Mouse (Mus musculus): ENCODE measurements around the gene Tulp3. TPM values are rescaled to one million over a fixed set of nuclear protein-coding genes. Genes with fewer than 3 reads are reported as not detected.

The Tulp3 gene
- total RNA-seq, 2 experiments from 2014 or later, result 10.9 to 11.4 TPM

DNA sequence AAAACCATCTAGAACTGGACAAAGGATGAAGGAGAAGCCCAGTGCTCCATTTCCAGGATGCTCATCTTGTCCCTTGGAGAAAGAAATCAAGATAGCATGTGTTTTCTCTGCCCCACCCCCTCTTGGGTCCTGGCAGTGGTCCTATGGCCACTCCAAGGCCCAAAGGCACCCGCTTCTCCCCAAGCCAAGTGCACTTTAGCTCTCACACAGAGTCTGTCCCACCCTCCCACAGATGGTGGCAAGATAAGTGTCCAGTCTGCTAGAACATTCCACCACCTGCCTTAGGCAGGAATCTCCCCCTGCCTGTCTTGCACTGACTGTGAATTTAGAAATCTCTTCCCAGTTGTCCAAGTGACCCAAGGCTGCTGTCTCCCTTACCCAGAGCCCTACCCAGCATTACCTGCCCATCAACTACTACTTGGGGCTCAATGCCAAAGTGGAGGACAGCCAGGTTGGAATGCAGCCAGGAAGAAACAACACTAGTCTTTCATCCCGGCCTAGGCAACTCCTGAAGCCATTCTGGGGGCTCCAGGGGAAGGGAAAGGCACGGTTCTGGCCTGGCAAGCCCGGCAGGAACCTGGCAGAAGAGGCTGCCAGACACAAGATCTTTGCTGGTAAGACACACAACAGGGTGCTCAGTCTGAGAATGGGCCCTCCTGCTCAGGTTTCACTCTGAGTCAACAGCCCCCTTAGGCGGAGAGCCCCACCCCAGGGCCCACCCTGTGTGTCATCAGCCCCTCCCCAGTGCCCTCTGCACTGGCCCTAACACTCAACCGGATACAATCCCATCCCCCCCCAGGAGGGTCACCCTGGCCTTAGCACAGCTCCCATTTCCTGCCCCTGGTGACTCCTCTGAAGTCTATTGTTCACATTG is 59.5 kb downstream of the Tulp3 start:
- DNase-seq, result peak; percentile 57

DNA sequence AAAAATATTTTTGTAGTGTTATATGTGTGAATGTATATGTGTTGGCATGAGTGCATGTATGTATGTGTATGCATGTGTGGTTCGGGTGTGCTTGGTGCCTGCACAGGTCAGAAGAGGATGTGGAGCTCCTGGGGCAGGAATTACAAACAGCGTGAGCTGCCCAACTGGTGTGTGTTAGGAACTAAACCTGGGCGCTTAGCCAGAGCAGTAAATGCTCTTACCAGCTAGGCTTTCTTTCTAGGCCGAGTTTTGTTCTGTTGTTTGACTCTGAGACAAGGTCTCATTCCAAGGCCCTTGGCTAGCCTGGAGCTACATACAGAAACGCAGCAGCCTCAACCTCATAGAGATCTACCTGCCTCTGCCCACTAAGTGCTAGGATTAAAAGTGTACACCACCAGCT is 64.4 kb downstream of the Tulp3 start:
- DNase-seq, result no peak

DNA sequence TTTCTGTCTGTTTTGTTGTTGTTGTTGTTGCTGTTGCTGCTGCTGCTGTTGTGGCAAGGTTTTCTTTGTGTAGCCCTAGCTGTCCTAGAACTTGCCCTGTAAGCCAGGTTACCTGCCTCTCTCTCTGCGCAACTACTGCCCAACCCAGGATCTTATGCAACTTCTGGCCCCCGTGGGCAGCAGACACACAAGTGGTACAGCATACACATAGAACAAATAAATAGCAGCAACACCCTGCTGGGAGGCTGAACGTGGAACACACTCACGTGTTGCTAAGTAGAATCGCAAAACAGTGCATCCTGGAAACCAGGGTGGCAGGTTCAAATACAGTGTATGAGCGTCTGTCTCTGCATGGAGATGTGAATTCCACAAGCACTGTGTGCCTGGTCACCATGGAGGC is 67.0 kb downstream of the Tulp3 start:
- no peak for DNase-seq

DNA sequence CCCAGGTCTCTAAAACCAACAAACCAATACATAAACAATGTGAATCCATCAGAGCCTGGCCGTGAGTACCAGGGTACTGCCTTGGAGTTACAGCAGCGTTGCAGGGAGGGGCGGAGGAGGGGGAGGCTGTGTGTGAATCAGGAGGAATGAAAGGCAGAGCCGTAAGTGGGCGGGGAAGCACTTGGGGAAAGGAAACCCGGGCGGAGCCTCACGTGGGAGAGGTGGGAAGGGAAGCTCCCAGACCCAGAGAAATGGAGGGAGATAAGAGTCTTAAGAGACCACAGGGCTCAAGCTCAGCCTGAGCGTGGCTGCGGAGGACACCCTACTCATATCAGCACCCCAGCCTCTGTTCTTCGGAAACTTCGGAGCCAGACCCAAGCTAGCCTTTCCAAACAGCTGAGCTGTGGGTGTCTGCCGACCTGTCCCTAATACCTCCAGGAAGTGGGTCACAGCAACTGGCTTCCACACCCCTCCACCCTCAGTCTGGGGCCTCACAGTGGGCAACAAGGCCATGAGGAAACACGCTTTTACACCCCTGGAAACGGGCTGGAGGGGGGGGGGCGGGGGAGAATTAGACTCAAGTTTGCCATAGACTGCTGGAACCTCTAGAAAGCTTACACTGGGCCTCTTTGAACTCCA is 69.7 kb downstream of the Tulp3 start:
- DNase-seq, result peak; percentile 70

DNA sequence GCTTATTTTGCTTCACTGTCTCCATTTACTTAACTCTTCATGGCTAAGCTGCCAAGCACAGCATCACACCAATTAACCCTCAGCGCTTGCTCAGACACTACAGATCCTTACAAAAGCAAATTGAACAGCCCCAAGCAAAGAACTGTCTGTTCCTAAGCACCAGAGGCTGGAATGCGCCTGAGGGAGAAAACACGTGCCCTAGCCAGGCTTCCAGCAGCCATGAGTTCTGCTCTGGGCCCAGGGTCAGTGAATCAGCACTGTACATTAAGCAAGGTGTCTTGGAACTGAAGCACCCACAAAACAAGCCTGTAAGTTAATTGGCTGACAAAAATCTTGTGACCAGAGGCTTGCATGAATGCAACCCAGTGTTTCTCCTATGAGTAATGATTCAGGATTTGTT is 73.5 kb downstream of the Tulp3 start:
- DNase-seq, result no peak

DNA sequence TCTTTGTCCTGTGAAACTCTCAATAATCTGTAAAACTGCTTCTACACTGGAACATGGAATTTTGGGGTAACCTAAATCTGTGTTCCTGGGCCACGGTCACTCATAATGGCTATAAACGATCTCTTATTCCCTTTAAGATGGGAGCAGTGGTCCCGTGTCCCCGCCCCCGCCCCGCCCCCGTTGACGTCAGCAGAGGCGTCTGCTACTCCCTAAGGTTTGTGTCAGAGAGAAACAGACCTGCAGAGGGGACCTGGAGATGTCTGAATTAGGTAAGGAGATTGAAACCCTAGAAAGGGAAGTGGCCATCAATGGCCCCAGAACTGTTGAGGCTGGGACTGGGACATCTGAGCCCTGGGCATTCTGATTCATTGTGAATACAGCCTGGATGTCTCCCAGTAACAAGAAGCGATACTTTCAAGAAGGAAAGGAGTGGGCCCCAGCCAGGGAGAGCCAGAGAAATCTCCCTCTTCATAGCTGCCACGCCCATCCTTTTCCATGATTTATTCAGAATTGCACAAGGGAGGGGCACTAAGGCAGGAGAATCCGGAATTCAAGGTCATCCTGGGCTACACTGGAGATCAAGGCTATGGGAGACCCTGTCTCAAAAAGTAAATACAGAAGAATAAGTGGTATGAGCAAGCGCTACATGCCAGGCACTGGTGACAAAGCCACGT is 75.0 kb downstream of the Tulp3 start:
- DNase-seq, result no peak

DNA sequence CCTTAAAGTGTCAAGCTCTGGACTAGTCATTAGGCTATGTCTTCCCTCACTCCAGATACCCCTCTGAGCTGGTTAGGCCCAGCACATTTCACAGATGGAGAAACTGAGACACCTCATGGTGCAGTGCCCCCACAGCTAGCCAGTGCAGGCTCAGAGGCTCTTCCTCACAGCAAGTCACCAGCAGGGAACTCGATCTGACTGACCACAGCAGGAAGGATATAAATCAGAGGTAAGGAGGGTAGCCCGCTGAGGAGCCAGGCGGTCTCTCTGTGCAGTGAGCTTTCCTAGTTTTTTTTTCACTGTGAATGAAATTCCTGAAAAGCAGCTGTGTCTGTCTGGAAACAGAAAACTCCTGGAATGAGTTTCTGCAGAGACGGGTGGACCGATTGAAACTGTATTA is 76.0 kb downstream of the Tulp3 start:
- DNase-seq, result no peak

DNA sequence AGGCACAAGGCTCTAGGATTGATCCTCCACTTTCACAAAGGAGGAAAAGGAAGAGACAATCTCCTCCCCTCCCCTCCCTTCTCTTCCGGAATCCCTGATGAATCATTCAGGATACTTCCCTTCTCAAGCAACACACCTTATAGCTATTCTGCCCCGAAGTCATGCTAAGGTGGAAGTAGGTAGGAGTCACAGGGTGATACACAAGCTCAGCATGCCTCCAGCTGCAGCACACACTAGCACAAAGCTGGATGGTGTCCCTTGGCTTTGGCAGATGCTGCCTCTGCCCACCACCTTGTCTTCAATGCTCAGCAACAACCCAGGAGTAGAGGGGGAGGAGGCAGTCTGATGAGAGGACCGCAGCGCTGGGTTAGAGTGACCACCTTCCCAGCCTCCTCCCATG is 76.6 kb downstream of the Tulp3 start:
- DNase-seq, result no peak

DNA sequence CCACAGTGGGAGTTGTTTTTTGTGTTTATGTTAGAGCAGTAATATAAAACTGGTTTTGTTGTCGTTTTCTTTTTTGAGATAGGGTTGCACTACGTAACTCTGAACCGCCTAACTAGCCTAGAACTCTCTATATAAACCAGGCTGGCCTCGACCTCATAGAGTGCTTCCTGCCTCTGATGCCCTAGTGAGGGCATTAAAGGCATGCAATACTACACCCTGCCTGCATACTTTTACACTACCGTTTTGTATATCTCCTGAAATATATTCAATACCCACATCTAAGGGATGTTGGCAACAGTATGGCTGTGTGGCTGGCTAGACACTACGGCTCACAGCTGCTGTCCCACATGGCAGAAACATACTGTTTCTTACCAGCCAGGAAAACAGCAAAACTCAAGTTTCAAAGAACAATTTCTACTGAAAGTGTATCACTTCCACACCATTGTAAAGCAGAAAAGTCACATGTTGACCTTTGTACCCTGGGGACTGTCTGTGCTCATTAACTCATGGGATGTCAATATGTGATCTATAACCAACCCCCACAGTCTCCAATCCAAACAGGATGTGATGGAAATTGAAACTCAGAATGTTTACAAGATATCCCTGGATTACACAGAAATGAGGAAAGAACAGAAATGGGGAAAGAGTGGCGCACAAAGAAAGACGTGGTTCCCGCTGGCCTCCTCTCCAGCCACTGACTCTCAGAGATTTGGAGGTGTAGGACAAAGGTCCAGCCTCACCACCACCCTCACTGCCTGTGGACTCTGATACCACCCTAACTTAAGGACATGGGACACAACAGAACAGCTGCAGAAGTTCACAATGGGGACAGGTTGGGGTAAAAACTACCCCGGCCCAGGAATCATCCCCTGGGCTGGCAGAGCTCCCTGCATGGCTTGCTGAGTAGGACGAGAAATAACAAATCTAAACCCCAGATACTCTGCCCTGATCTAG is 78.2 kb downstream of the Tulp3 start:
- no peak for DNase-seq

DNA sequence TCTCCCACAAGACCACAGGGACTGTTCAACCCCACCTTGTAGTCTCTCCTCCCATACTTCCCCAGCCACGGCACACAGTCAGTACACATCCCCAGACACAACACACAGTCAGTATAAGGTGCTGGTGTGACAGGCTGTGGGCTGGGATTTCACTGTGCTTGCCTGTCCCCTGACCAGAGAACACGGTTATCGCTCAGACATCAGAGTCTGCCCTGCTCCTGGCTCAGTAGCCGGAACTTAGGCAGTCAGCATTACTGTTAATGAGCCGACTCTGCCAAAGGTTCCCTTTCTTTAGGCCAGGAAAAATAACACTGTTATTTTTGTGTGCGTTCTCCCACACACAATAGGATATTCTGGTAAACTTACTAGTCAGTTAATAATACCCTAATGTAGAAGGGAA is 79.3 kb downstream of the Tulp3 start:
- no peak for DNase-seq

DNA sequence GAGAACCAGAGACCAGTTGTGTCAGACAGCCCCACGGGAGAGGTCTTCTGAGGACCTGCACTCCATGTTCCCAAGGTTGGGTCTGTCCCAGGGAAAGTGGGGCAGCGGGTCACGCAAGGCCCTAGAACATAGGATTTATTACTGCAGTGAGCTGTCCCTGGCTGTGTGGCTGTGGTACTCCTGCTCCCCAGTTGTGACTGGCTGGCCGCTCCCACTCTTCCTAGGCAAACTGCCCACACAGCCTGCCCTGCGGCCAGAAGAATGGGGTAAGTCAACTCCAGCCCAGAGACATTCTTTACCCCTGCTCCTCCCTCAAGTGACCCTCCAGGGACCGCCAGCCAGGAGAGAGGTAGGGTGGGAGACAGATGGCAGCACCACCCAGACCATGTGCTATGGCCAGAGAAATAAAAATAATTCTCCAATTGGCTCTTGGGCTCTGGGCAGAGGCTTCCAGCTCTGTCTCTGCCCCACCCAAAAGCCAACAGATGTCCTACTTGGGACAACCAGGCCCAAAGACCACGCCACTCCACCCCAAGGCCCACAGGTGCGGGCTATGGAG is 80.1 kb downstream of the Tulp3 start:
- DNase-seq, result peak; percentile 25

DNA sequence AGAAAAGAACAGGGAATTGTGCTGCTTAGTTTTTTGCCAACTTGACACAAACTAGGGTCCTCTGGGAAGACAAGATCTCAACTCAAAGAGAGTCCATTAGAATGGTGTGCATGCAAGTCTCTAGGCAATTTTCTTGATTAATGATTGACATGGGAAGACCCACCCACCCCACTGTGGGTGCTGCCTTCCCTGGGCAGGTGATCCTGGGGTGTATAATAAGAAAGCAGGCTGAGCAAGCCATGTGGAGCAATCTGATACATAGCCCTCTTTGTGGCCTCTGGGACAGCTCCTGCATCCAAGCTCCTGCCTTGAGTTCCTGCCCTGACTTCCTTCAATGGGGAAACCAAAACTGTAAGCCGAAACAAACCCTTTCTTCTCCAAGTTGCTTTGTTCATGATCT is 82.1 kb downstream of the Tulp3 start:
- no peak for DNase-seq

DNA sequence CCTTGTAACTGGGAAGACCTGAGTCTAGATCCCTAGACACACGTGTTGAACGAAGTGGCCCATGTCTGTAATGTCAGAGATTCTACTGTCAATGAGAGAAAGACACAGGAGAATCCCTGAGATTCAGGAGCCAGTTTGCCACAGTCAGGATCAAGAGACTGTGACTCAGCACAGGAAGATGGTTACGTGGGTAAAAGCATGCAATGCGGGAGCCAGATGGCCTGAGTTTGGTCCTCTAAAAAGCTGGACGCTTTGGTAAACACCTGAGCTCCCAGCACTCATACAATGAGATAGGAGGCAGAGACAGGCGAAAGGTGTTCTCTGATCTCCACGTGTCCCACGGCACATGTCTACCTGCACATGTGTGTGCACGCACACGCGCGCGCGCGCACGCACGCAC is 82.9 kb downstream of the Tulp3 start:
- DNase-seq, result no peak

Other genes with a start within 250 kb of the Tulp3 start
- 100 to 1,000 TPM; 216 TPM for gene Tspan9, start 212.3 kb downstream of the Tulp3 start, total RNA-seq (2021)
- 1 to 10 TPM; 6.2 to 6.9 TPM for gene Tead4, start 55.0 kb downstream of the Tulp3 start, total RNA-seq (2021)
- gene Rhno1, start 7.1 kb upstream of the Tulp3 start, total RNA-seq (2021), result 10 to 100 TPM; 25.7 to 26.8 TPM
- gene Foxm1, start 7.1 kb upstream of the Tulp3 start, total RNA-seq (2021), result 10 to 100 TPM; 42.0 to 48.9 TPM
- not detected for gene Tex52, start 19.6 kb upstream of the Tulp3 start, total RNA-seq (2021)
- not detected for gene Gm44596, start 19.7 kb upstream of the Tulp3 start, total RNA-seq (2021)
- 1 to 10 TPM; 1.5 to 1.8 TPM for gene Nrip2, start 43.4 kb upstream of the Tulp3 start, total RNA-seq (2021)
- gene Itfg2, start 69.1 kb upstream of the Tulp3 start, total RNA-seq (2021), result 10 to 100 TPM; 27.8 to 34.2 TPM
- gene Fkbp4, start 82.8 kb upstream of the Tulp3 start, total RNA-seq (2021), result 100 to 1,000 TPM; 199 to 200 TPM
- 1 to 10 TPM; 1.1 to 2.9 TPM for gene Pzp, start 170.9 kb upstream of the Tulp3 start, total RNA-seq (2021)
- gene A2ml1, start 225.8 kb upstream of the Tulp3 start, total RNA-seq (2021), result under 1 TPM in 1 of 2 experiments, not detected in 1; 0.11 TPM